Mouse (Mus musculus) neural tube, embryonic 11.5 days (tissue): ENCODE data around the gene Olfr830. TPM values are rescaled to one million over a fixed set of nuclear protein-coding genes. Genes with fewer than 3 reads are reported as not detected.
"Not testable (repeated sequence)": the region's sequence is repeated elsewhere in the genome, so short reads cannot be mapped to it uniquely, and the experiment has no call there.

ENCODE experiments used
- ATAC-seq: fragments of 200-750 bp; cut with Nextera tagmentation; 2 replicates; pipeline ENCODE4 v1.8.0; 2017; ENCODE audit warnings: moderate number of reproducible peaks, mild to moderate bottlenecking, moderate TSS enrichment, moderate library complexity; ENCODE audit not compliant: insufficient read depth, low FRiP score, low TSS enrichment
- DNase-seq: peaks from one replicate; pipeline ENCODE4 v3.0.0-alpha.2; 2015; ENCODE audit warnings: low spot score
- H3K27ac ChIP-seq: fragments of 300-500 bp; sonication (generic); 2 replicates; pipeline ENCODE4 v1.5.1; 2014; ENCODE audit warnings: low read depth, mild to moderate bottlenecking, low read length
- H3K27me3 ChIP-seq: fragments of 300-500 bp; sonication (generic); 2 replicates; pipeline ENCODE4 v1.6.1; 2014; ENCODE audit warnings: mild to moderate bottlenecking, low read length, mixed read lengths; ENCODE audit not compliant: control insufficient read depth, insufficient read depth
- H3K36me3 ChIP-seq: fragments of 300-500 bp; sonication (generic); 2 replicates; pipeline ENCODE4 v1.6.1; 2014; ENCODE audit warnings: mild to moderate bottlenecking, low read length, moderate library complexity, mixed read lengths; ENCODE audit not compliant: control insufficient read depth, insufficient read depth
- H3K4me1 ChIP-seq: fragments of 300-500 bp; sonication (generic); 2 replicates; pipeline ENCODE4 v1.6.1; 2014; ENCODE audit warnings: low read length, mixed read lengths; ENCODE audit not compliant: control insufficient read depth, insufficient read depth
- H3K4me2 ChIP-seq: fragments of 300-500 bp; sonication (generic); 2 replicates; pipeline ENCODE4 v1.6.1; 2014; ENCODE audit warnings: low read depth, mild to moderate bottlenecking, moderate library complexity
- H3K4me3 ChIP-seq: fragments of 300-500 bp; sonication (generic); 2 replicates; pipeline ENCODE4 v1.5.1; 2014; ENCODE audit warnings: low read depth, low read length
- H3K9ac ChIP-seq: fragments of 300-500 bp; sonication (generic); 2 replicates; pipeline ENCODE4 v1.6.1; 2014; ENCODE audit warnings: mild to moderate bottlenecking, low read length
- H3K9me3 ChIP-seq: fragments of 300-500 bp; sonication (generic); 2 replicates; pipeline ENCODE4 v1.6.1; 2016; ENCODE audit warnings: low read length; ENCODE audit not compliant: control insufficient read depth
- WGBS: fragments of 180-500 bp; shearing (Covaris S2); extraction: QIAGEN DNeasy Blood & Tissue Kit; methylation state at CpG from one replicate; pipeline ENCODE4 v1.1.7; 2014; 5-methylcytosine and 5-hydroxymethylcytosine counted together
- polyA plus RNA-seq: library from polyadenylated mRNA; unstranded; fragments of >200 nt; fragmentation: Nextera tagmentation; extraction: Ambion mirVana; gene quantifications from 2 replicates; pipeline ENCODE4 v1.2.1, GENCODE M21; 2014

Gene Olfr830
- not detected in 2 replicates for polyA plus RNA-seq

DNA sequence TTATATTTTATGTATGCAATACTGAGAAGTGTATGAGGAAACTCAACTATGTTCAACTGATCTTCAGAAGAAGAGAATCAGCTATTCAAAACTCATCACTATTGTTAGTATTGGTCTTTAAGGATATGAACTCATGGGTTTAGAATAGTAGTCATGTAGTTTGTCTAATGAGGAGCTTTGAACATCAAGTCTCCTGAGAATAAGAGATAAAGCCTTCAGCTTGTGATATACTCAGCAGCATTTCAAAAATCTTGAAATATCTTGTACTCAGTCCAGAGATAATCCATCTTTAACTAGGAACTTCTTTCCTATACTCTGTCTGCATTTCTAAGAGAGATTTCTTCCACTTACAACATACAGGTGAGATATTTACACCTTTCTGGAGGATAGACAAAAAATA lies at the start of gene Olfr830:
TSS of gene Olfr830 (plus strand) at position 301 of the 400 bp plus-strand sequence.
- Histone ChIP-seq H3K9ac (no peak within 1 kb of the TSS), H3K27ac (no peak within 1 kb of the TSS), H3K4me1 (no peaks in the 10 kb centered on the region), H3K27me3 (no peaks in the 10 kb centered on the region), H3K4me3 (no peak within 1 kb of the TSS), H3K4me2 (no peak within 1 kb of the TSS), H3K9me3 (no peaks in the 10 kb centered on the region), H3K36me3 (no peaks in the 10 kb centered on the region)
- DNase-seq (no peak), ATAC-seq (no peak)

DNA sequence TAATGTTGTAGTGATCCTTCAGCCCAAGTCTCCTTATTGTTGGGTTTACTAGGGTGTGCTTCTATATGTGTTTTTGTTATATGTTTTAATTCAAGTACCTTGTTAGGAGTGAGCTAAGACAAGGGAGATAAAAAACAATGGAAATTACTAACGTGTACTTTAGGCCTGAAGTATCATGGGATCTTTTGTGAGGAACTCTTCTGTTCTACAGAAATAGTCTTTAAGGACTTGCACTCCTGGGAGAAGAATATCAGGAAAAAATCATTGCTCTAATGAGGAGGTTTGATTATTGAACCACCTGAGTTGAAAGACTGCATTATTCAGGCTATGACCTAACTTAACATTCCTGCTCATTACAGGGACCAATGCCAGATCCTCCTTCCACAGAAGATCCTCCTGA lies 19.9 kb upstream of the Olfr830 start, which contains the start of gene Olfr829:
TSS of gene Olfr829 (plus strand) at position 301 of the 400 bp plus-strand sequence.
- Histone ChIP-seq H3K9ac (no peak within 1 kb of the TSS), H3K4me1 (no peaks in the 10 kb centered on the region), H3K27me3 (no peaks in the 10 kb centered on the region), H3K36me3 (no peaks in the 10 kb centered on the region), H3K4me2 (no peak within 1 kb of the TSS), H3K9me3 (no peaks in the 10 kb centered on the region), H3K4me3 (no peak within 1 kb of the TSS), H3K27ac (no peak within 1 kb of the TSS)
- ATAC-seq (no peak), DNase-seq (no peak)
- WGBS: 59% methylated on average over 1 of the region's 1 CpGs

DNA sequence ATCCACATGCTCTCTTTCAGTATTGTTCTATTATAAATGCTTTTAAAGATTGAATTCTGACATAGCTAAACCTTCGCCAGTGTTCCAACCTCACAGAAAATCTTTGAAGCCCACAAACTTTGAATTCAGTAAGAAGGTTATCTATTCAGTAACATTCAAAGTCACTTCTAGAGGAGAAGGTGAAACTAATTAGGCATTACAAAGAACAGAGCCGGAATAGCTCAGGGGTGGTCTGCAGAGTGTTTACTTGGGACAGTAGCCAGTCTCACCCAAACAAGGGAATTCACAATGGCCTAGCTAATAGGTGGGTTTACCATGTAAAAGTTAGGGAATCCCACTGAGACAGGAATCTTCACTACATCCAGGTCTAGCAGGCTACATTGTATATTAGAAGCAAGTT lies 33.2 kb downstream of the Olfr830 start:
- H3K36me3 ChIP-seq, H3K4me2 ChIP-seq, H3K9ac ChIP-seq, H3K27ac ChIP-seq, H3K27me3 ChIP-seq, H3K4me3 ChIP-seq, ATAC-seq, H3K9me3 ChIP-seq, DNase-seq, H3K4me1 ChIP-seq: not testable (repeated sequence)
- 78% methylated on average over 2 of the region's 2 CpGs for WGBS

DNA sequence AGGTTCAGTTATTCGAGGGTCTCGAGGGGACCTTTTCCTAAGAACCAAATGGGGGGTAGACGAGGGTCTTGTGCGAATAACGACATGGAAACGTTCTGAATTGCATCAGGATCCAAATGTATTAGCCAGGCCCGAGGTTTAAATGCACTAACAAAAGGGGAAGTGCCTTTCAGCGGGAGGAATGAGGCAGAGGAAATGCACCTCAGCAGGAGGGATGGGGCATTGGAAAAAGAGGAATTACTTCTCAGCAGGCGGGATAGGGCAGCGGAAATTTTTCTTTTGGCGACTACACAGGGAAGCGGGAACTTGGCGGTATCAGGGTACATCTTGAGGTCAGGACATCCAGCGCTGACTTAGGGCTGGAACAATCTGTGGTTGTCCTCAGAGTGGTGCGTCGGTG lies 53.4 kb downstream of the Olfr830 start:
- WGBS: 84% methylated on average over 13 of the region's 16 CpGs
- not testable (repeated sequence) for ATAC-seq, H3K9me3 ChIP-seq

More for the DNA sequence above, 53.4 kb downstream of the Olfr830 start:
- DNase-seq, H3K27ac ChIP-seq, H3K4me1 ChIP-seq, H3K27me3 ChIP-seq, H3K4me2 ChIP-seq, H3K9ac ChIP-seq, H3K36me3 ChIP-seq, H3K4me3 ChIP-seq: not testable (repeated sequence)

Other genes with a start within 250 kb of the Olfr830 start
- gene Muc16, start 200.2 kb upstream of the Olfr830 start, polyA plus RNA-seq: 0.03 TPM in 1 of 2 replicates, not detected in the other
- not detected in 2 replicates for gene Olfr24, start 110.7 kb upstream of the Olfr830 start, polyA plus RNA-seq
- not detected in 2 replicates for gene Olfr828, start 55.2 kb upstream of the Olfr830 start, polyA plus RNA-seq
- gene Olfr829, start 19.8 kb upstream of the Olfr830 start, polyA plus RNA-seq: not detected in 2 replicates
- not detected in 2 replicates for gene Olfr832, start 62.4 kb downstream of the Olfr830 start, polyA plus RNA-seq
- gene Olfr834, start 113.3 kb downstream of the Olfr830 start, polyA plus RNA-seq: not detected in 2 replicates
- gene Olfr835, start 158.0 kb downstream of the Olfr830 start, polyA plus RNA-seq: not detected in 2 replicates
- not detected in 2 replicates for gene Olfr836, start 245.7 kb downstream of the Olfr830 start, polyA plus RNA-seq